Mouse (Mus musculus) embryonic facial prominence, embryonic 14.5 days (tissue): ENCODE measurements around the gene Lck. TPM values are rescaled to one million over a fixed set of nuclear protein-coding genes. Genes with fewer than 3 reads are reported as not detected.

Experiments used
- ATAC-seq: fragments of 200-750 bp; cut with Nextera tagmentation; 2 replicates; pipeline ENCODE4 v1.8.0; 2017; ENCODE audit warnings: low read depth, moderate number of reproducible peaks, moderate TSS enrichment
- DNase-seq: peaks from one replicate; pipeline ENCODE4 v3.0.0-alpha.2; 2015; ENCODE audit warnings: low spot score
- H3K27ac ChIP-seq: fragments of 300-500 bp; sonication (generic); replicated peaks from 2 replicates; pipeline ENCODE4 v1.5.1; 2014; ENCODE audit warnings: low read depth, mild to moderate bottlenecking, low read length, moderate library complexity
- H3K27me3 ChIP-seq: fragments of 300-500 bp; sonication (generic); replicated peaks from 2 replicates; pipeline ENCODE4 v1.6.1; 2014; ENCODE audit warnings: low read length; ENCODE audit not compliant: control insufficient read depth, insufficient read depth
- H3K36me3 ChIP-seq: fragments of 300-500 bp; sonication (generic); 2 replicates; pipeline ENCODE4 v1.6.1; 2014; ENCODE audit warnings: low read length, mixed read lengths; ENCODE audit not compliant: control insufficient read depth, insufficient read depth
- H3K4me1 ChIP-seq: fragments of 300-500 bp; sonication (generic); 2 replicates; pipeline ENCODE4 v1.6.1; 2014; ENCODE audit warnings: antibody characterized with exemption, low read length; ENCODE audit not compliant: control insufficient read depth, insufficient read depth
- H3K4me2 ChIP-seq: fragments of 300-500 bp; sonication (generic); 2 replicates; pipeline ENCODE4 v1.6.1; 2014; ENCODE audit warnings: low read depth, mild to moderate bottlenecking, low read length, moderate library complexity, mixed read lengths
- H3K4me3 ChIP-seq: fragments of 300-500 bp; sonication (generic); 2 replicates; pipeline ENCODE4 v1.5.1; 2014; ENCODE audit warnings: low read depth, mild to moderate bottlenecking, low read length
- H3K9ac ChIP-seq: fragments of 300-500 bp; sonication (generic); 2 replicates; pipeline ENCODE4 v1.6.1; 2014; ENCODE audit warnings: low read depth, mild to moderate bottlenecking, low read length, moderate library complexity, mixed read lengths
- H3K9me3 ChIP-seq: fragments of 300-500 bp; sonication (generic); 2 replicates; pipeline ENCODE4 v1.6.1; 2016; ENCODE audit warnings: low read length; ENCODE audit not compliant: control insufficient read depth
- WGBS: fragments of 180-500 bp; shearing (Covaris S2); extraction: QIAGEN DNeasy Blood & Tissue Kit; methylation state at CpG from one replicate; pipeline ENCODE4 v1.1.7; 2014; 5-methylcytosine and 5-hydroxymethylcytosine counted together
- polyA plus RNA-seq: library from polyadenylated mRNA; unstranded; fragments of >200 nt; fragmentation: Nextera tagmentation; extraction: Ambion mirVana; gene quantifications from 2 replicates; pipeline ENCODE4 v1.2.1, GENCODE M21; 2014

The Lck gene
- polyA plus RNA-seq, 1 experiment from 2014 or later, result 4.7 TPM

GRCm38 (mm10) chr4:129578466-129578865, 5.0 kb upstream of the Lck start, which contains the start of gene Fam167b:
Fam167b (minus strand) TSS chr4:129578549.
- H3K4me1 ChIP-seq, result no peaks in the 10 kb centered on the region
- no peak within 1 kb of the TSS for H3K27ac ChIP-seq
- no peaks in the 10 kb centered on the region for H3K9me3 ChIP-seq
- no peak for ATAC-seq
- H3K27me3 ChIP-seq, result no peaks in the 10 kb centered on the region
- H3K4me2 ChIP-seq, result peak within 1 kb of the TSS; percentile 12; the same call in 1 of the 2 replicates
- DNase-seq, result no peak
- no peak within 1 kb of the TSS for H3K9ac ChIP-seq
- WGBS, result 91% methylated on average over 5 of the region's 5 CpGs
- no peak within 1 kb of the TSS for H3K4me3 ChIP-seq
- H3K36me3 ChIP-seq, result no peaks in the 10 kb centered on the region

DNA sequence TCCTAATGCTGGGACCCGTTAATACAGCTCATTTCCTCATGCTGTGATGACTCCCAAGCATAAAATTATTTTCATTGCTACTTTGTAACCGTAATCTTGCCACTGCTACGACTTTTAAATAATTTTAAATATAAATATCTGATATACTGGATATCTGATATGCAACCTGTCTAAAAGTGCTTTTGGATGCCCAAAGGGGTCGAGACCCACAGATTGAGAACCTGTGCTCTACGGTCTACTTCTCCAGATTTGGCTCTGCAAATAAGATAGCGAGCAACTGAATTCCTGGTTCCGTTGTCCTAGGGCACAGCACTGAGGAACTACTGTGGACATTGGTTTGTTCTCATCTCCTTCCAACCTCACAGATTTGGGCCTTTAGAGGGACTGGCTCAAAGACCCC, 4.2 kb upstream of the Lck start:
- Histone ChIP-seq H3K9ac (no peak overlapping the region), H3K36me3 (no peaks in the 10 kb centered on the region), H3K9me3 (no peaks in the 10 kb centered on the region), H3K4me3 (no peak overlapping the region), H3K4me1 (no peaks in the 10 kb centered on the region), H3K4me2 (no peak overlapping the region; the same call in 1 of the 2 replicates), H3K27me3 (no peaks in the 10 kb centered on the region), H3K27ac (no peak overlapping the region)
- ATAC-seq, result no peak
- no peak for DNase-seq
- WGBS, result 80% methylated on average over 7 of the region's 7 CpGs

DNA sequence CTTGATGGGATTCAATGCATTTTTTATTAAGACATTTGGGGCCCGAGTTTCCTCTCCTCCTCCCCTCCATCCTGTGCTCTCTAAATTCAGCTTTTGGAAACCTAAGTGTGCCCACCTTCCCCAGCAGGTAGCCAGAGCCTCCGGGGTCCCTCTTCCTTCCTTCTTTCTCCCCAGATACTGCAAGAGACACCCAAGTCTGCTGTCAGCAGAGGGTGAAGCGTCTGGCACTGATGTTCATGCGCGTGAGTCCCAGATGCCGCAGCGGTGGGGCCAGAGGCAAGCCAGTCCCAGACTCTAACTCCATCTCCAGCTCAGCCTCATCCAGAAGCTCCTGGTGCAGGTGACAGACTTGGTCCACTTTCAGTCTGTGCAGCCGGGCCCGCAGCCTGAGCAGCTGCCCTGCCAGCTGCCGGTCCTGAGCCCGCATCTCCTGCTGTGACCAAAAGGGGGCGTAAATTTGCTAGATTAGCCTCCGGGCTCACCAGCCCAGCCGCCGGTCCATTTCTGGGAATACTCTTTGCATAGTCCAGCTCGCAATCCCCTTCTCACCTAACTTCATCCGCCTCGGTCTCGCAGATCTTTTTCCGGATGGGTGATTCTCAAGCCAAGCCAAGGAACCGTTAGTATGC, 3.5 kb upstream of the Lck start:
- WGBS, result 33% methylated on average over 21 of the region's 21 CpGs
- Histone ChIP-seq H3K27me3 (no peaks in the 10 kb centered on the region), H3K4me2 (peak overlapping the region; percentile 15), H3K9me3 (no peaks in the 10 kb centered on the region), H3K36me3 (no peaks in the 10 kb centered on the region), H3K9ac (0 out of 2 replicates have a peak overlapping the region, but pooled peaks have one; percentile 10), H3K4me1 (no peaks in the 10 kb centered on the region), H3K27ac (no peak overlapping the region), H3K4me3 (no peak overlapping the region)
- no peak for ATAC-seq
- DNase-seq, result peak; percentile 70

GRCm38 (mm10) chr4:129575171-129575844, 1.9 kb upstream of the Lck start:
- peak overlapping the region; percentile 40 for H3K9ac ChIP-seq

GRCm38 (mm10) chr4:129573093-129573370, 409 bp downstream of the Lck start:
- H3K27ac ChIP-seq, result no peak overlapping the region
- no peaks in the 10 kb centered on the region for H3K9me3 ChIP-seq
- no peaks in the 10 kb centered on the region for H3K4me1 ChIP-seq
- no peaks in the 10 kb centered on the region for H3K27me3 ChIP-seq
- H3K4me2 ChIP-seq, result no peak overlapping the region
- DNase-seq, result no peak
- WGBS, result 93% methylated on average over 4 of the region's 4 CpGs
- no peak overlapping the region for H3K4me3 ChIP-seq
- no peak for ATAC-seq
- H3K36me3 ChIP-seq, result no peaks in the 10 kb centered on the region
- no peak overlapping the region for H3K9ac ChIP-seq

More at GRCm38 (mm10) chr4:129575171-129575844, 1.9 kb upstream of the Lck start:
- Histone ChIP-seq H3K4me3 (no peak overlapping the region), H3K27ac (0 out of 2 replicates have a peak overlapping the region, but pooled peaks have one; percentile 28), H3K4me2 (no peak overlapping the region), H3K4me1 (no peaks in the 10 kb centered on the region), H3K36me3 (no peaks in the 10 kb centered on the region), H3K27me3 (no peaks in the 10 kb centered on the region), H3K9me3 (no peaks in the 10 kb centered on the region)
- WGBS, result 44% methylated on average over 7 of the region's 8 CpGs
- ATAC-seq (no peak; the same call in 1 of the 2 replicates), DNase-seq (peak; percentile 17)

DNA sequence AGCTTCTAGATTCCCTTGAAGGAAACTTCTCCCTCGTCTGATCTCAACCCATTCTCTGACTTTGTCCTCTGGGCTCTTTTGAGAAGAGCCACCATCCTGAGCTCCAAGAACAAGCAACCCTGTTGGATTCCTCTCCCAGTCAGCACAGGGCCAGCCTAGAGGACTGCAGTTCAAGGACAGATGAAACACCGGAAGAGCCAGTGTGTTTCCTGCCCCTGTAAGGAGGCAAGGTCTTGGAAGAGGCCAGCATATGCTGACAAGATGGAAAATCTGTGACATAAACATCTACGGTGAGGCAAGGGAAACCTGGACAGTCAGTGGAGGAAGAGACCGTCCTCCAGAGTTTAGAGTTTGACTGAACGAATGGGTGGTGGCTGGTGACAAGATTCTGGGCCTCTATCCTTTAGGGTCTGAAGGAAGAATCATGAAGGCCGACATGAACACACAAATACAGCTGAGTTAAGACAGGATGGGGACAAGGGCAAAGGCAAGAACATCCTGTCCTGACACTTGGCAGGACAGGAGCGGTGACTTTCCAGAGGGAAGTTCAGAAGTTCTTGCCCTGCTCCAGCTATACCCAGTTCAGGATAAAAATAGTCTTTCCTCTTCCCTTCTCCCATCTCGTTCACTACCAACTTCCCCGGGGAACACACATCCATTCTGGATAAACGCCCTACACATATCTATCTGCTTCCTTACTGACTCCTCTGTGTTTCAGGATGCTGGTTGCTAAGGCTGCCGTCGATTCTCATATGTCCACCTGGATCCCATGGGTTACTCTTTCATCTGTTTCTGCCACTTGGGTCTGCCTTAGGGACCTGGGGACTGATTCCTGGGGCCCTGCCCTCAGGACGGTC, 977 bp downstream of the Lck start:
- Histone ChIP-seq H3K9me3 (no peaks in the 10 kb centered on the region), H3K36me3 (no peaks in the 10 kb centered on the region), H3K27me3 (no peaks in the 10 kb centered on the region), H3K4me3 (no peak overlapping the region), H3K4me2 (no peak overlapping the region), H3K27ac (no peak overlapping the region), H3K4me1 (no peaks in the 10 kb centered on the region), H3K9ac (no peak overlapping the region)
- ATAC-seq (no peak), DNase-seq (no peak)
- WGBS, result 86% methylated on average over 13 of the region's 13 CpGs

DNA sequence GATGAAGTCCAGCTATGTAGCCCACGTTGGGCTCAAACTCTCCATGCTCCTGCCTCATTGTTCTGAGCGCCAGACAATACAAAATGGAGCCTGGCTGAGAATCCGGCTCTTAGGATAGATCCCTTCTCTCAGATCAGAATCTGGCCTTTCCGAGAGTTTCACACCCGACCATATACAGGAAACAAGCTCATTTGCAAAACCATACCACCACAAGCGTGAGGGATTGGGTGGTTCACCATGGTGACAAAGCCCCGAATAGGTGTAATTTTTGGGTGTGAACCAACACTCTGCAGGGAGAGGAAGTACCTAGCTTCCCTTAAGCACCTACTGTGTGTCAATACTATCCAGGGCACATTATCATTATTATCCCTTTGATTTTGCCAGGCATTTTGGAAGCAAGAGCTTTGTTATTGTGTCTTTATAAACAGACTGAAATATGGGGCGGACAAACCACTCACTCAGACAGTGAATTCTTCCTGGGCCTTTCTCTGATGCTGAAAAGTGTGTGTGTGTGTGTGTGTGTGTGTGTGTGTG, 1.8 kb downstream of the Lck start:
- 75% methylated on average over 8 of the region's 8 CpGs for WGBS

GRCm38 (mm10) chr4:129570028-129570427, 3.4 kb downstream of the Lck start:
- Histone ChIP-seq H3K9ac (no peak overlapping the region), H3K27me3 (no peaks in the 10 kb centered on the region), H3K4me2 (no peak overlapping the region), H3K4me1 (no peaks in the 10 kb centered on the region), H3K27ac (no peak overlapping the region), H3K9me3 (no peaks in the 10 kb centered on the region), H3K4me3 (no peak overlapping the region), H3K36me3 (no peaks in the 10 kb centered on the region)
- WGBS, result 83% methylated on average over 6 of the region's 6 CpGs
- ATAC-seq, result no peak
- no peak for DNase-seq

More for the DNA sequence above, 1.8 kb downstream of the Lck start:
- Histone ChIP-seq H3K4me2 (no peak overlapping the region), H3K27ac (no peak overlapping the region), H3K27me3 (no peaks in the 10 kb centered on the region), H3K4me1 (no peaks in the 10 kb centered on the region), H3K9me3 (no peaks in the 10 kb centered on the region), H3K36me3 (no peaks in the 10 kb centered on the region), H3K9ac (no peak overlapping the region), H3K4me3 (no peak overlapping the region)
- DNase-seq (no peak), ATAC-seq (no peak)
